Mouse (Mus musculus): ENCODE measurements around the gene Plekhm1. TPM values are rescaled to one million over a fixed set of nuclear protein-coding genes. Genes with fewer than 3 reads are reported as not detected.

Gene Plekhm1
- polyA plus RNA-seq, 1 experiment, result 23.7 TPM

GRCm38 (mm10) chr11:103340130-103340529, 72.4 kb downstream of the Plekhm1 start:
- TF ChIP-seq CTCF (IDR thresholded peaks at IDR 0.05; ENCODE audit: control insufficient read depth, insufficient read depth, low read length), result no peak
- no peak for TF ChIP-seq POLR2A (IDR thresholded peaks at IDR 0.05; ENCODE audit: borderline replicate concordance, control insufficient read depth, low read depth, low read length)
- WGBS, result 88% methylated on average over 19 of the region's 19 CpGs
- H3K4me3 ChIP-seq (replicated peaks; ENCODE audit: control insufficient read depth, low read depth, low read length), result no peak overlapping the region

GRCm38 (mm10) chr11:103339414-103340119, 72.9 kb downstream of the Plekhm1 start:
- H3K4me3 ChIP-seq (replicated peaks; ENCODE audit: control insufficient read depth, low read depth, low read length), result no peak overlapping the region
- peaks cover 9% of the 10 kb centered on the region for H3K4me1 ChIP-seq (ENCODE audit: control insufficient read depth, insufficient read depth, low read length)
- WGBS, result 91% methylated on average over 19 of the region's 19 CpGs
- no peak for TF ChIP-seq POLR2A (IDR thresholded peaks at IDR 0.05; ENCODE audit: borderline replicate concordance, control insufficient read depth, low read depth, low read length)
- no peak for TF ChIP-seq CTCF (IDR thresholded peaks at IDR 0.05; ENCODE audit: control insufficient read depth, insufficient read depth, low read length)
- H3K27ac ChIP-seq (ENCODE audit: control insufficient read depth, insufficient read depth, low read depth, low read length, poor library complexity), result no peak overlapping the region

More at GRCm38 (mm10) chr11:103340130-103340529, 72.4 kb downstream of the Plekhm1 start:
- peaks cover 10% of the 10 kb centered on the region for H3K4me1 ChIP-seq (ENCODE audit: control insufficient read depth, insufficient read depth, low read length)
- no peak overlapping the region for H3K27ac ChIP-seq (ENCODE audit: control insufficient read depth, insufficient read depth, low read depth, low read length, poor library complexity)

- H3K4me3 ChIP-seq (replicated peaks; ENCODE audit: control insufficient read depth, low read depth, low read length), result no peak overlapping the region
- H3K4me1 ChIP-seq (ENCODE audit: control insufficient read depth, insufficient read depth, low read length), result peaks cover 9% of the 10 kb centered on the region
- 81% methylated on average over 6 of the region's 6 CpGs for WGBS
- H3K27ac ChIP-seq (ENCODE audit: control insufficient read depth, insufficient read depth, low read depth, low read length, poor library complexity), result no peak overlapping the region
- TF ChIP-seq POLR2A (IDR thresholded peaks at IDR 0.05; ENCODE audit: borderline replicate concordance, control insufficient read depth, low read depth, low read length) (no peak), CTCF (IDR thresholded peaks at IDR 0.05; ENCODE audit: control insufficient read depth, insufficient read depth, low read length) (no peak)
Observed at GRCm38 (mm10) chr11:103338671-103339070, 73.8 kb downstream of the Plekhm1 start.

GRCm38 (mm10) chr11:103338119-103338518, 74.4 kb downstream of the Plekhm1 start:
- TF ChIP-seq CTCF (IDR thresholded peaks at IDR 0.05; ENCODE audit: control insufficient read depth, insufficient read depth, low read length), result no peak
- no peak for TF ChIP-seq POLR2A (IDR thresholded peaks at IDR 0.05; ENCODE audit: borderline replicate concordance, control insufficient read depth, low read depth, low read length)
- Histone ChIP-seq H3K27ac (ENCODE audit: control insufficient read depth, insufficient read depth, low read depth, low read length, poor library complexity) (no peak overlapping the region), H3K4me3 (replicated peaks; ENCODE audit: control insufficient read depth, low read depth, low read length) (no peak overlapping the region), H3K4me1 (ENCODE audit: control insufficient read depth, insufficient read depth, low read length) (peaks cover 6% of the 10 kb centered on the region; the same call in 1 of the 2 replicates)
- WGBS, result 76% methylated on average over 7 of the region's 7 CpGs

- TF ChIP-seq POLR2A (IDR thresholded peaks at IDR 0.05; ENCODE audit: borderline replicate concordance, control insufficient read depth, low read depth, low read length) (no peak), CTCF (IDR thresholded peaks at IDR 0.05; ENCODE audit: control insufficient read depth, insufficient read depth, low read length) (no peak)
- Histone ChIP-seq H3K27ac (ENCODE audit: control insufficient read depth, insufficient read depth, low read depth, low read length, poor library complexity) (no peak overlapping the region), H3K4me3 (replicated peaks; ENCODE audit: control insufficient read depth, low read depth, low read length) (no peak overlapping the region), H3K4me1 (ENCODE audit: control insufficient read depth, insufficient read depth, low read length) (no peaks in the 10 kb centered on the region)
- WGBS, result 89% methylated on average over 2 of the region's 2 CpGs
Observed at GRCm38 (mm10) chr11:103337180-103337579, 75.3 kb downstream of the Plekhm1 start.

- 86% methylated on average over 5 of the region's 5 CpGs for WGBS
- TF ChIP-seq CTCF (IDR thresholded peaks at IDR 0.05; ENCODE audit: control insufficient read depth, insufficient read depth, low read length), result no peak
- no peak for TF ChIP-seq POLR2A (IDR thresholded peaks at IDR 0.05; ENCODE audit: borderline replicate concordance, control insufficient read depth, low read depth, low read length)
- H3K4me3 ChIP-seq (replicated peaks; ENCODE audit: control insufficient read depth, low read depth, low read length), result no peak overlapping the region
- H3K27ac ChIP-seq (ENCODE audit: control insufficient read depth, insufficient read depth, low read depth, low read length, poor library complexity), result no peak overlapping the region
- H3K4me1 ChIP-seq (ENCODE audit: control insufficient read depth, insufficient read depth, low read length), result no peaks in the 10 kb centered on the region
Observed at GRCm38 (mm10) chr11:103335561-103335960, 76.9 kb downstream of the Plekhm1 start.

- TF ChIP-seq CTCF (IDR thresholded peaks at IDR 0.05; ENCODE audit: control insufficient read depth, insufficient read depth, low read length), result no peak
- TF ChIP-seq POLR2A (IDR thresholded peaks at IDR 0.05; ENCODE audit: borderline replicate concordance, control insufficient read depth, low read depth, low read length), result no peak
- 86% methylated on average over 9 of the region's 9 CpGs for WGBS
- Histone ChIP-seq H3K27ac (ENCODE audit: control insufficient read depth, insufficient read depth, low read depth, low read length, poor library complexity) (no peak overlapping the region), H3K4me1 (ENCODE audit: control insufficient read depth, insufficient read depth, low read length) (no peaks in the 10 kb centered on the region), H3K4me3 (replicated peaks; ENCODE audit: control insufficient read depth, low read depth, low read length) (no peak overlapping the region)
Observed at GRCm38 (mm10) chr11:103334925-103335324, 77.6 kb downstream of the Plekhm1 start.

GRCm38 (mm10) chr11:103333719-103334398, 78.6 kb downstream of the Plekhm1 start:
- 86% methylated on average over 40 of the region's 40 CpGs for WGBS
- no peak overlapping the region for H3K4me3 ChIP-seq (replicated peaks; ENCODE audit: control insufficient read depth, low read depth, low read length)

More at GRCm38 (mm10) chr11:103333719-103334398, 78.6 kb downstream of the Plekhm1 start:
- TF ChIP-seq POLR2A (IDR thresholded peaks at IDR 0.05; ENCODE audit: borderline replicate concordance, control insufficient read depth, low read depth, low read length), result peak; percentile 14; the same call in 1 of the 2 replicates
- no peak for TF ChIP-seq CTCF (IDR thresholded peaks at IDR 0.05; ENCODE audit: control insufficient read depth, insufficient read depth, low read length)
- Histone ChIP-seq H3K27ac (ENCODE audit: control insufficient read depth, insufficient read depth, low read depth, low read length, poor library complexity) (no peak overlapping the region), H3K4me1 (ENCODE audit: control insufficient read depth, insufficient read depth, low read length) (no peaks in the 10 kb centered on the region)

Data from bone marrow, adult 2 months (tissue).